Mouse (Mus musculus): ENCODE results near the gene Il6st. TPM values are rescaled to one million over a fixed set of nuclear protein-coding genes. Genes with fewer than 3 reads are reported as not detected.

Gene Il6st
- polyA plus RNA-seq, 1 experiment from 2014 or later: 9.8 TPM

DNA sequence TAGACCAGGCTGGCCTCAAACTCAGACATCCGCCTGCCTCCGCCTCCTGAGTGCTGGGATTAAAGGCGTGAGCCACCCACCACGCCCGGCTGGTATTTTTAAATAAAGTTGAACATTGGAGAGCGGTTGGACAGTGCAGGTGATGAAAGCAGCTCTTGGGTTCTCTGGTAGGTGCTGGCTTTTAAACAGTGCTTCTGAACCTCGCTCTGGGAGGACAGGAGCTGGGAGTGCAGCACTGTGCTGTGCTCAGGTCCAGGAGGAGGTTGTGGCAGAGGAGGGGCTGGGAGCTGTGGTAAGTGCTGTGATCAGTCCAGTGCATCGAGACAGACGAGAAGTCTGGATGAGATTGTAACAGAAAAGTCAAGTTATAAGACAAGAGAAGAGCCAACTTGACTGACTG lies 3.5 kb downstream of the Il6st start:
- DNase-seq (ENCODE audit: low spot score) (no peak), ATAC-seq (no peak)
- Histone ChIP-seq H3K27me3 (replicated peaks; ENCODE audit: control insufficient read depth, insufficient read depth, low read length) (no peaks in the 10 kb centered on the region), H3K4me2 (ENCODE audit: low read length) (no peak overlapping the region), H3K9me3 (replicated peaks; ENCODE audit: control insufficient read depth, low read length) (no peaks in the 10 kb centered on the region), H3K27ac (ENCODE audit: low read depth, low read length) (no peak overlapping the region), H3K9ac (ENCODE audit: low read length) (no peak overlapping the region), H3K36me3 (ENCODE audit: control insufficient read depth, insufficient read depth, low read length) (no peaks in the 10 kb centered on the region), H3K4me3 (ENCODE audit: low read depth, low read length) (no peak overlapping the region), H3K4me1 (ENCODE audit: control insufficient read depth, insufficient read depth, low read length) (peaks cover 3% of the 10 kb centered on the region; the same call in 1 of the 2 replicates)
- 94% methylated on average over 9 of the region's 9 CpGs for WGBS

DNA sequence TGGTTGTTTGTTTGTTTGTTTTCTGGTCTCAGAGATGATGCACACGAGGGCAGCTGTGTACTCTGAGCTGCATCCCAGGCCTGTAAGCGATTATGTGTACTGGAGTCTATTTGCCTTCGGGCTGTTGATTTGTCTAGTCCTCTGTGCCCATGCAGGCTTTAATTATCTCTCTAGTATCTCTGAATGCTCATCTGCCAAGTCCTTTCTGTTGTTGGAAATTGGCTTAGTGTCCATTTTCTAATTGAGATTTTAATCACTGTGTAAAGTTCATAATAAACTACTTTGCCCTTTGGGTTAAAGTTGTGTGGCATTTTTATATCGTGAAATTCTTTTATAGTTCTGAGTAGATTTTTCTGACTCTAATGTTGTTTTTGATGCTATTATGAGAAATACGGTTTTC lies 5.6 kb downstream of the Il6st start:
- Histone ChIP-seq H3K4me2 (ENCODE audit: low read length) (no peak overlapping the region), H3K9ac (ENCODE audit: low read length) (no peak overlapping the region), H3K36me3 (ENCODE audit: control insufficient read depth, insufficient read depth, low read length) (no peaks in the 10 kb centered on the region), H3K4me1 (ENCODE audit: control insufficient read depth, insufficient read depth, low read length) (peaks cover 3% of the 10 kb centered on the region; the same call in 1 of the 2 replicates), H3K4me3 (ENCODE audit: low read depth, low read length) (no peak overlapping the region), H3K27me3 (replicated peaks; ENCODE audit: control insufficient read depth, insufficient read depth, low read length) (no peaks in the 10 kb centered on the region), H3K27ac (ENCODE audit: low read depth, low read length) (no peak overlapping the region), H3K9me3 (replicated peaks; ENCODE audit: control insufficient read depth, low read length) (no peaks in the 10 kb centered on the region)
- ATAC-seq: no peak
- no peak for DNase-seq (ENCODE audit: low spot score)
- WGBS: 84% methylated on average over 5 of the region's 5 CpGs

DNA sequence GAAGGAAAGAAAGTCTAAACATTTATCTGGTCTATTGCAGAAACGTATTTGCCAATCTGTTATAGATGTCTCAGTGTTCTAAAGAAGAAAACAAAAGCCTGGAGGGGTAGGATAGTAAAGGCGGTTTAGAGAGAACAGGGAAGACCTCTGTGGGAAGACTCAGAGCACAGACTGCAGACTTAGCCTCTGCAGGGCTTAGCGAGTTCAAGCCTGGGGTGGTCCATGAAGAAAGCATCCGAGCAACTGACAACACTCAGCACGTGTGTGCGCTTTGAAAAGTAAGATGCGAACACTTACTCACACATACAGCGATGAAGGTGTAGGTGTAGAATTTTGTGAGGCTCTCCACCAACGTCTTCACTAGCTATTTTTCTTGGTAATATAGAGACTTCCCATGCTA lies 7.3 kb downstream of the Il6st start:
- WGBS: 88% methylated on average over 9 of the region's 9 CpGs
- Histone ChIP-seq H3K36me3 (ENCODE audit: control insufficient read depth, insufficient read depth, low read length) (0 out of 2 replicates have a peak, but pooled peaks cover 4% of the 10 kb centered on the region), H3K4me2 (ENCODE audit: low read length) (no peak overlapping the region), H3K4me1 (ENCODE audit: control insufficient read depth, insufficient read depth, low read length) (no peaks in the 10 kb centered on the region), H3K27me3 (replicated peaks; ENCODE audit: control insufficient read depth, insufficient read depth, low read length) (no peaks in the 10 kb centered on the region), H3K27ac (ENCODE audit: low read depth, low read length) (no peak overlapping the region), H3K4me3 (ENCODE audit: low read depth, low read length) (no peak overlapping the region), H3K9ac (ENCODE audit: low read length) (no peak overlapping the region), H3K9me3 (replicated peaks; ENCODE audit: control insufficient read depth, low read length) (no peaks in the 10 kb centered on the region)
- ATAC-seq (no peak), DNase-seq (ENCODE audit: low spot score) (no peak)

DNA sequence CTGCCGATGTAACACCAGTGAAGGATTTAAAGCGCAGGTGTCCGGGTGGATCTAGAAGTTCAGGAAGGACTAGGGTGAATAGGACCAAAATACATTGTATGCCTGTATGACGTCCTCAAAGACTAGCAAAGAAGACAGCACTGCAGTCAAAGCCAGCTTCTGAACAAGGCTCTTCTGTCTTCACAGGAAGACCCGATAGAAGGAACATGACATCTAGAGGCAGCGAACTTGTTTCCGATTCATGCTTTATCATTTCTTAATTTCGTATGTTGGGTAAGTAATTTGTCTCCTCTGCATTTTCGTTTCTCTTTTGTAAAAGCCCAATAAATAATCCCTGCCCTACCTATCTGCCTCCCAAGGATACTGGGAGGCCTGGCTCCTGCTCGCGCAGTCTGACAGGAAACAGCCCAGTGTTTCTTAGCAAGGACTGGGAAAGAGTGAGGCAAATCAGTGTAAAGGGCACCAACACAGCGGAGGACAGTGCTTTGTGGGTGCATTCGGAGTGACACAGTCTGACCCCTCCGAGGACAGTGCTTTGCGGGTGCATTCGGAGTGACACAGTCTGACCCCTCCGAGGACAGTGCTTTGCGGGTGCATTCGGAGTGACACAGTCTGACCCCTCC lies 8.6 kb downstream of the Il6st start:
- WGBS: 94% methylated on average over 17 of the region's 19 CpGs

DNA sequence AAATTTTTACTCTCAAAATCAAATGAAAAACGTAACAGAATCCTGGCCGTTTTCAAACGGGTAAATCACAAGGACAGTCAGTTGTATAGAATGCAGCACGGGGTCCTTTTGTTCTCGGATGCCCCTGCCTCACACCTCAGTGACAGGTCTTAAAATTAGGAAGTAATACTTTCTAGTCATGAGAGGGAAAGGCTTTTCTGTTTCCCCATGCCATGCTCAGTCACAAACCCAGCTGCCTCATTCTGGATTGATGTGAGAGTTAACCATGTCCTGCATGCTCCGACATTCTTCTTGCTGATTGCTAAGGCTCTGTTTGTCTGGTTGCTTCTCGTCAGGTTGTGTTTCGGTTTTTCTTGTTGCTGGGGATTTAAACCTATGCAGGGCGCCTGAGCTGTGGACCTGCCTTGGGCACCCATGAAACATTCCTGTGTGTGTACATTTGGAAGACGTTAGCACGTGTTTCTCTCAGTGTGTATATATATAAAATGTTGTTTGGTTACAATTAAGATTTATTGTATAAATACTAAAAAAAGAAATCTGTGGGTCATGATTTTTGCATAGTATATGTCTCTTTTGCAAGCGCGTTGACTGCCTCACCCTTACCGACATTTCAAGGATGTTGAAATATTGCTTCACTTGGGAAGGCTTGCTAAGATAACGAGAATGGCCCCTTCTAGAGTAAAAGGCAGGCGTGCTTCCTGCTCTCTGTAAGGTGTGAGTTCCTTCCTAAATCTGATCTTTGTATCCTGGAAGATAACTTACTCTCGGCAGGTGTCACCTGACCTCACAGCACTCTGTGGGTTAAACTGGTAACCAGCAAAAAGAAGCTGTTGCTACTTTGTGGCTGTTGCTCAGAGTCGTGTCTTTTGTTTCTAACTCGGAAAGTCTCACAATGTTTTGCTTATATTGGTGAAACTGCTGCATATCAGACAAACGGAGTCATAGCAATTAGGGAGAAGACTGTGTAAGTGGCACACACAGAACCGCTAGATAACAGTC lies 10.2 kb downstream of the Il6st start:
- Histone ChIP-seq H3K27me3 (replicated peaks; ENCODE audit: control insufficient read depth, insufficient read depth, low read length) (no peaks in the 10 kb centered on the region), H3K27ac (ENCODE audit: low read depth, low read length) (no peak overlapping the region), H3K36me3 (ENCODE audit: control insufficient read depth, insufficient read depth, low read length) (0 out of 2 replicates have a peak, but pooled peaks cover 4% of the 10 kb centered on the region), H3K4me2 (ENCODE audit: low read length) (no peak overlapping the region), H3K9ac (ENCODE audit: low read length) (no peak overlapping the region), H3K4me1 (ENCODE audit: control insufficient read depth, insufficient read depth, low read length) (no peaks in the 10 kb centered on the region), H3K9me3 (replicated peaks; ENCODE audit: control insufficient read depth, low read length) (no peaks in the 10 kb centered on the region), H3K4me3 (ENCODE audit: low read depth, low read length) (no peak overlapping the region)
- ATAC-seq (no peak), DNase-seq (ENCODE audit: low spot score) (no peak)
- 86% methylated on average over 21 of the region's 21 CpGs for WGBS

More for the DNA sequence above, 8.6 kb downstream of the Il6st start:
- Histone ChIP-seq H3K4me1 (ENCODE audit: control insufficient read depth, insufficient read depth, low read length) (no peaks in the 10 kb centered on the region), H3K9ac (ENCODE audit: low read length) (no peak overlapping the region), H3K9me3 (replicated peaks; ENCODE audit: control insufficient read depth, low read length) (no peaks in the 10 kb centered on the region), H3K27me3 (replicated peaks; ENCODE audit: control insufficient read depth, insufficient read depth, low read length) (no peaks in the 10 kb centered on the region), H3K4me2 (ENCODE audit: low read length) (no peak overlapping the region), H3K36me3 (ENCODE audit: control insufficient read depth, insufficient read depth, low read length) (0 out of 2 replicates have a peak, but pooled peaks cover 4% of the 10 kb centered on the region), H3K4me3 (ENCODE audit: low read depth, low read length) (no peak overlapping the region), H3K27ac (ENCODE audit: low read depth, low read length) (no peak overlapping the region)
- ATAC-seq: no peak
- DNase-seq (ENCODE audit: low spot score): no peak

DNA sequence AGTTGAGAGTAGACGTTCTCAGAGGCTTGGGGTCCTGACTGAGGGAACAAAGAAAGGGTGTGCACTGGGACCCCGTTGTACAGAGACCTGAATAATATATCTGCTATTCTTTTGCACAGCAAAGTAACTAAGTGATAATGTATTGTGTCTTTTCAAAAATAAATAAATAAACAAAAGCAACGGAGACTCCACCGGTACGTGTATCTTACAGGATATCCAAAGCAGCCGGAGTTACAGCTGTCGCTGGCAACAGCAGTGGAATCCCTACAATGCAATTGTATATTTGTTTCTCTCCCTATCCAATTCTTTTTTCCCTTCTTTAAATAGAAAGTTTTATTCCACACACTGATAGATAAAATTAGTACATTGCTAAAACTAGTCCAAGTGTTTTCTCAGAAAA lies 15.2 kb downstream of the Il6st start:
- Histone ChIP-seq H3K9ac (ENCODE audit: low read length) (no peak overlapping the region), H3K36me3 (ENCODE audit: control insufficient read depth, insufficient read depth, low read length) (peaks cover 27% of the 10 kb centered on the region), H3K9me3 (replicated peaks; ENCODE audit: control insufficient read depth, low read length) (no peaks in the 10 kb centered on the region), H3K27ac (ENCODE audit: low read depth, low read length) (no peak overlapping the region), H3K4me2 (ENCODE audit: low read length) (no peak overlapping the region), H3K27me3 (replicated peaks; ENCODE audit: control insufficient read depth, insufficient read depth, low read length) (no peaks in the 10 kb centered on the region), H3K4me1 (ENCODE audit: control insufficient read depth, insufficient read depth, low read length) (no peaks in the 10 kb centered on the region), H3K4me3 (ENCODE audit: low read depth, low read length) (no peak overlapping the region)
- 92% methylated on average over 7 of the region's 7 CpGs for WGBS
- DNase-seq (ENCODE audit: low spot score) (no peak), ATAC-seq (no peak)

DNA sequence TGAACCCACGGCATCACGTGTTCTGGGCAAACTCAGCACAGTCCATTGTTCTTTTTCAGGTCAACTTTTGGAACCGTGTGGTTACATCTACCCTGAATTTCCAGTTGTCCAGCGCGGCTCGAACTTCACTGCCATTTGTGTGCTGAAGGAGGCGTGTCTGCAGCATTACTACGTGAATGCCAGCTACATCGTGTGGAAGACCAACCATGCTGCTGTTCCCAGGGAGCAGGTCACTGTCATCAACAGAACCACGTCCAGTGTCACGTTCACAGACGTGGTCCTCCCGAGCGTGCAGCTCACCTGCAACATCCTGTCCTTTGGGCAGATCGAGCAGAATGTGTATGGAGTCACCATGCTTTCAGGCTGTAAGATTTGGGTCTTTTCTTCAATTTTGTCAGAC lies 16.1 kb downstream of the Il6st start:
- no peaks in the 10 kb centered on the region for H3K4me1 ChIP-seq (ENCODE audit: control insufficient read depth, insufficient read depth, low read length)
- no peak overlapping the region for H3K4me3 ChIP-seq (ENCODE audit: low read depth, low read length)
- WGBS: 92% methylated on average over 15 of the region's 15 CpGs
- H3K9ac ChIP-seq (ENCODE audit: low read length): no peak overlapping the region
- H3K4me2 ChIP-seq (ENCODE audit: low read length): no peak overlapping the region
- no peaks in the 10 kb centered on the region for H3K9me3 ChIP-seq (replicated peaks; ENCODE audit: control insufficient read depth, low read length)
- H3K27me3 ChIP-seq (replicated peaks; ENCODE audit: control insufficient read depth, insufficient read depth, low read length): no peaks in the 10 kb centered on the region
- H3K27ac ChIP-seq (ENCODE audit: low read depth, low read length): no peak overlapping the region
- no peak for ATAC-seq
- H3K36me3 ChIP-seq (ENCODE audit: control insufficient read depth, insufficient read depth, low read length): peaks cover 27% of the 10 kb centered on the region
- no peak for DNase-seq (ENCODE audit: low spot score)

DNA sequence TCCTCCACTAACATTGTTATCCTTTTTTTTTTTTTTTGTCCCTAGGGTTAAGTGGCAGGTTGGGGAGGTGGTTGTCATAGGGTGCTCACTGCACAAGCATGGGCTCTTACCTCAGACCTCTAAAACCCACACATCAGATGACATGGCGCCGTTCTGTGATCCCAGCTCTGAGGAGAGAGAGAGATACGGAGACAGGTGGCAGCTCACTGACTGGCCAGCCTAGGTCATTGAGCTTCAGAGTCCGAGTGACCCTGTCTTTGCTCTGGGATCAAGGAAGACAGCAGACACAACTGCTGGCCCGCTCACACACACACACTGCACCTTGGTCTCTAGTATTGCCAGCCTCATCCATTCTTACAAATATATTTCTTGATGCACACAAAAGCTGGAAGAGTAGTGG lies 18.7 kb downstream of the Il6st start:
- Histone ChIP-seq H3K36me3 (ENCODE audit: control insufficient read depth, insufficient read depth, low read length) (peaks cover 27% of the 10 kb centered on the region), H3K9ac (ENCODE audit: low read length) (no peak overlapping the region), H3K27ac (ENCODE audit: low read depth, low read length) (no peak overlapping the region), H3K4me1 (ENCODE audit: control insufficient read depth, insufficient read depth, low read length) (no peaks in the 10 kb centered on the region), H3K4me3 (ENCODE audit: low read depth, low read length) (no peak overlapping the region), H3K27me3 (replicated peaks; ENCODE audit: control insufficient read depth, insufficient read depth, low read length) (no peaks in the 10 kb centered on the region), H3K4me2 (ENCODE audit: low read length) (no peak overlapping the region), H3K9me3 (replicated peaks; ENCODE audit: control insufficient read depth, low read length) (no peaks in the 10 kb centered on the region)
- ATAC-seq (no peak), DNase-seq (ENCODE audit: low spot score) (no peak)
- WGBS: 93% methylated on average over 5 of the region's 5 CpGs

DNA sequence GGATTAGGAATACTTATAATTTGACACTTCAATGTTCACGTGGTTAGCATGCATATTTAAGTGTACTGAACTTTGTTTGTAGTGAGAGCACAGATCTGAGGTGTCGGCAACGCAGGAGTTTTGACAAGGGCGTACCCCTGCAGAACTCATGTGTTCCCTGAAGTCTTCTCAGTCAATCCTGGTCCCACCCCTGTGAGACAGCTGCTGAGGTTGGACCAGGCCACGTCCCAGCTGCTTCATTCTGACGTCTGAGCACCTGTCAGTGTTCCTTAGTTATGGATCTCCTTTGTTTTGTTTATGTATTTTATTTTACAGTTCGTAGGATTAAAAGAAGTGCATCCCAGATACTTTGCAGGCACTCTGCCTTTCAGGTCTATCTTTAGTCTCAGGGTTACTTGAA lies 19.1 kb downstream of the Il6st start:
- Histone ChIP-seq H3K4me3 (ENCODE audit: low read depth, low read length) (no peak overlapping the region), H3K9ac (ENCODE audit: low read length) (no peak overlapping the region), H3K9me3 (replicated peaks; ENCODE audit: control insufficient read depth, low read length) (no peaks in the 10 kb centered on the region), H3K4me2 (ENCODE audit: low read length) (no peak overlapping the region), H3K4me1 (ENCODE audit: control insufficient read depth, insufficient read depth, low read length) (no peaks in the 10 kb centered on the region), H3K27ac (ENCODE audit: low read depth, low read length) (no peak overlapping the region), H3K27me3 (replicated peaks; ENCODE audit: control insufficient read depth, insufficient read depth, low read length) (no peaks in the 10 kb centered on the region), H3K36me3 (ENCODE audit: control insufficient read depth, insufficient read depth, low read length) (peaks cover 27% of the 10 kb centered on the region)
- 88% methylated on average over 7 of the region's 7 CpGs for WGBS
- DNase-seq (ENCODE audit: low spot score) (no peak), ATAC-seq (no peak)

All from forebrain, embryonic 14.5 days (tissue).